Mouse (Mus musculus) right cerebral cortex, adult 18-20 months (tissue): ENCODE results near the gene Edn3.

Source experiments
- DNase-seq: peaks from one replicate; pipeline ENCODE4 v3.0.0; 2022; ENCODE audit warnings: mixed read lengths

Gene Edn3

GRCm38 (mm10) chr2:174797495-174798068 is 37.2 kb downstream of the Edn3 start:
- no peak for DNase-seq

GRCm38 (mm10) chr2:174802453-174802852 is 42.0 kb downstream of the Edn3 start:
- DNase-seq = no peak

GRCm38 (mm10) chr2:174803661-174804060 is 43.2 kb downstream of the Edn3 start:
- DNase-seq = no peak

DNA sequence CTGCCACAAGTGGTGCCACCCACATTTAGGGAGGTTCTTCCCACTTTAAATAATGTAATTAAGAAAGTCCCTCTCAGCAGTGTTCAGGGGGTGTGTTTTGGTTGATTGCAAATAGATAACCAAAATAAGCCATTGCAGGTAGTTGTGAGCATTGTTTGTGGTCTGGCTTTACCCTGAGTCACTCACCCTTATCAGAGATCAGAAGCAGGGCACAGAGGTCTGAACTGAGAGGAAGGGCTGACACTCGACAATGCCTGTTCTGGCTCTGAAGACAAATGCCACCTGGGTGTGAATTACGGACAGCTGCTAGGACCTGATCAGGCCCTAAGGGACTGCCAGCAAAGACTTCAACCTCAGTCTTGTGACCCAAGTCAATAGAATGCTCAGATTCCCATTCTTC is 47.5 kb downstream of the Edn3 start:
- DNase-seq = no peak

- DNase-seq = no peak
These were observed 48.9 kb downstream of the Edn3 start for GRCm38 (mm10) chr2:174809296-174809695.

DNA sequence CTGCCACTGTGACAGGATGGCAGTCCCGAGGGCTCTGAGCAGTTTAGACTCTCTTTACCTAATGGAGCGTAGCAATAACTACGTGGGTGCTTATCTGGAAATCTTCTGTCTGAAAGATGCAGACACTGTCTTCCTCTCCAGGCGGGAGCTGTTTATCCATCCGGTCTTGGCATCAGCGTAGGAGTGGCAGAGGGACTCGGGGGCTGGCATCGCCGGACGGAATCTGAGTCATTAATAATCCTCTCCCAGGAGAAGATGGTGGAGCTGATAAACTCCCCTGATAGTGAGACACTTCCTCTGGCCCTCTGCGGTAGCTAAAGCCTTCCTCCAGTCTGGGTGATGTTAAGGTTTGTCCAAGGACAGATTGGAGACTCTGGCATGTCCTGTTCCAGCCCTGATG is 52.9 kb downstream of the Edn3 start:
- DNase-seq = no peak

GRCm38 (mm10) chr2:174816163-174816562 is 55.7 kb downstream of the Edn3 start:
- no peak for DNase-seq

DNA sequence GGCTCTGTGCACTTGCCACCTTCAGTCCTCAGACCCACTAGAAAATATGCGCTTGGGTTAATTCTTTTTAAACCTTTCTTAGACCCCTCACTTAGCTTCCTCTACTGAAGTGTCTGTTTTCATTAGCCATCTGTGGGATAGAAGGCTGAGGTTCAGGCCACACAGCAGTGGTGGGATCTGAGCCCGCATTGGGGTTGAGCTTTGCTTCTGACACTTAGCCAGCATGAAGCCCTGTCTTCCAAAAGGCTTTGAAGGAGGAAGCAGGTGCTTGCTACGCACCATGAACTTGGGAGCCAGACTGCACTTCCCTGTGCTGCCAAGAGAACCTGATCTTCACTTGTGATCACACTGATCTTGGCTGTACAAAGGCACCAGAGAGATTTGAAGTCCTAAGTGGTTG is 59.9 kb downstream of the Edn3 start:
- no peak for DNase-seq

GRCm38 (mm10) chr2:174827829-174828228 is 67.4 kb downstream of the Edn3 start:
- no peak for DNase-seq

GRCm38 (mm10) chr2:174833608-174834007 is 73.2 kb downstream of the Edn3 start:
- no peak for DNase-seq
